Mouse (Mus musculus) heart, adult 2 months (tissue): ENCODE measurements around the gene Lypd6b.

Source experiments
- CTCF ChIP-seq: fragments of 200-600 bp; IDR thresholded peaks from 2 replicates; pipeline ENCODE4 v1.8.1; 2022; ENCODE audit warnings: antibody characterized with exemption, mild to moderate bottlenecking, moderate library complexity
- EP300 ChIP-seq: fragments of 200-500 bp; IDR thresholded peaks from 2 replicates; pipeline ENCODE4 v1.6.1; 2011; ENCODE audit warnings: low read depth, low read length, control low read depth; ENCODE audit not compliant: insufficient read depth

GRCm38 (mm10) chr2:49748628-49749342 lies 38.7 kb upstream of the Lypd6b start:
- TF ChIP-seq CTCF (peak; percentile 58), EP300 (no peak)
